Mouse (Mus musculus) liver, postnatal 0 days (tissue): ENCODE measurements around the gene Rala. TPM values are rescaled to one million over a fixed set of nuclear protein-coding genes. Genes with fewer than 3 reads are reported as not detected.

Experiments used
- ATAC-seq: fragments of 200-750 bp; cut with Nextera tagmentation; 2 replicates; pipeline ENCODE4 v1.8.0; 2017; ENCODE audit warnings: mild to moderate bottlenecking, moderate library complexity
- DNase-seq: peaks from one replicate; pipeline ENCODE4 v3.0.0-alpha.2; 2016
- H3K27ac ChIP-seq: fragments of 300-500 bp; sonication (generic); 2 replicates; pipeline ENCODE4 v1.5.1; 2014; ENCODE audit warnings: antibody characterized with exemption, moderate library complexity, mild to moderate bottlenecking, low read depth
- H3K27me3 ChIP-seq: fragments of 300-500 bp; sonication (generic); 2 replicates; pipeline ENCODE4 v1.6.1; 2014; ENCODE audit warnings: low read length, control low read depth, mixed read lengths; ENCODE audit not compliant: insufficient read depth
- H3K36me3 ChIP-seq: fragments of 300-500 bp; sonication (generic); replicated peaks from 2 replicates; pipeline ENCODE4 v1.6.1; 2014; ENCODE audit warnings: mild to moderate bottlenecking, control low read depth, low read length, moderate library complexity, mixed read lengths; ENCODE audit not compliant: insufficient read depth
- H3K4me1 ChIP-seq: fragments of 300-500 bp; sonication (generic); 2 replicates; pipeline ENCODE4 v1.6.1; 2014; ENCODE audit warnings: antibody characterized with exemption, mild to moderate bottlenecking, control low read depth; ENCODE audit not compliant: insufficient read depth
- H3K4me2 ChIP-seq: fragments of 300-500 bp; sonication (generic); 2 replicates; pipeline ENCODE4 v1.6.1; 2014; ENCODE audit warnings: low read depth, mild to moderate bottlenecking, low read length, moderate library complexity, mixed read lengths
- H3K4me3 ChIP-seq: fragments of 300-500 bp; sonication (generic); 2 replicates; pipeline ENCODE4 v1.5.1; 2014; ENCODE audit warnings: low read depth, low read length
- H3K9ac ChIP-seq: fragments of 300-500 bp; sonication (generic); replicated peaks from 2 replicates; pipeline ENCODE4 v1.6.1; 2014; ENCODE audit warnings: mild to moderate bottlenecking, moderate library complexity
- H3K9me3 ChIP-seq: fragments of 300-500 bp; sonication (generic); 2 replicates; pipeline ENCODE4 v1.6.1; 2016; ENCODE audit warnings: mild to moderate bottlenecking, control low read depth, low read length, mixed read lengths
- CTCF ChIP-seq: sonication (generic); IDR thresholded peaks from 2 replicates; pipeline ENCODE4 v1.5.1; 2016; ENCODE audit warnings: antibody characterized with exemption, low read depth
- EP300 ChIP-seq: IDR thresholded peaks from 2 replicates; pipeline ENCODE4 v1.6.1; 2016; ENCODE audit warnings: antibody characterized with exemption, low read depth, mild to moderate bottlenecking
- WGBS: fragments of 180-500 bp; shearing (Covaris S2); extraction: QIAGEN DNeasy Blood & Tissue Kit; methylation state at CpG from one replicate; pipeline ENCODE4 v1.1.7; 2014; ENCODE audit not compliant: insufficient replicate concordance; 5-methylcytosine and 5-hydroxymethylcytosine counted together
- polyA plus RNA-seq: library from polyadenylated mRNA; unstranded; fragments of >200 nt; fragmentation: Nextera tagmentation; extraction: Ambion mirVana; gene quantifications from 2 replicates; pipeline ENCODE4 v1.2.1, GENCODE M21; 2015

Gene Rala
- polyA plus RNA-seq, 1 experiment from 2014 or later, result 25.6 TPM

DNA sequence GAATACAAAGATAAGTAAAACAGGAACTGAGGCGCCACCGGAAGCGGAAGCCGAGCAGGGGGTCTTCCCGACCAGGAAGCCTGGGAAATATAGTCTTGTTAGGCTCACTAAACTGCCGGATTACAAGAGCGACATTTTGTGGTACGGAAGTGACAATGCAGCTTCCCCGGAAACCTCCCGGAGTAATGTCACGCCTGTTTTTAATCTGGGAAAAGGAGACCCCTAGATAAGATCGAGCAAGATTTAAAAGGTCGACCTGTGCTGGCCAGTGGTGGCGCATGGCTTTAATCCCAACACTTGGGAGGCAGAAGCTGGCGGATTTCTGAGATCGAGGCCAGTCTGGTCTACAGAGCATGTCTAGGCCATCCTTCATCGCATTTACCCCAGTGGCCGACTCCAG is 5.5 kb upstream of the Rala start:
- Histone ChIP-seq H3K4me3 (no peak overlapping the region), H3K4me2 (no peak overlapping the region), H3K36me3 (no peaks in the 10 kb centered on the region), H3K9ac (no peak overlapping the region), H3K9me3 (no peaks in the 10 kb centered on the region), H3K27ac (no peak overlapping the region), H3K4me1 (peaks cover 4% of the 10 kb centered on the region; the same call in 1 of the 2 replicates), H3K27me3 (no peaks in the 10 kb centered on the region)
- DNase-seq, result no peak
- WGBS, result 74% methylated on average over 18 of the region's 18 CpGs
- TF ChIP-seq EP300 (no peak), CTCF (no peak)
- ATAC-seq, result no peak

DNA sequence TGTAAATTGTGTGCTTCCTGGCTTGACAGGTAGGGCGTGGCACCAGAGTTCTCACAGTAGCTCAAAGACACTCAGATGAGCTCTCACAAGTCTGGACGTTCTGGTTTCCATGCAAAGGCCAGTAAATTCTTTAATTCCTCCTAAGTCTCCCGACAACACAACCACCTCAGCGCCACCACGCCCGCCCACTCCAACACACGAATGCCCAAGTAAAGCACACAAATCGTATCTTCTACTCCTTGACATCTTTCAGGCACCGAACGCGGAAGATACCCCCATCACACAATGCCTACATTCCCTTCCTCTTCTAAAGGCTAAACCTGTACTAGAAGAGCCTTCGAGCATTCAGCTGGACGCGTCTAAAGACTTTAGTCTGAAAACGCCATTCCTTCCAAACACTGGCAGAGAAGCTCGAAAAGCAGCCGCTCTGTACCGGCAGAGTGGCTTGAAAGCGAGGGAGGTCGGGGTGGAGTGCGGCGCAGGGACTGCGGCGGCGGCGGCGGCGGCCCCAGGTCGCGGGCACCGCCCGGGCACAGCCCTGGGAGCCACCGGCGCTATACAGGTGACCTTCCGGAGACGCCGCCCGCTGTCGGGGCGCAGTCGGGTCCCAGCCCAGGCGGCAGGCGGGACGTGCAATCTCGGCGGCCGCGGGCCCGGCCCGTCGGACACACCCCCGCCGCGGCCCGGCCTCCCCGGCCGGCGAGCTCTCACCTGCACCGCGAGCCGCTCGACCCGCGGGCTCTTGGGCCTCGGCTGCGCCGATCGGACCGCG is 547 bp downstream of the Rala start:
- no peak for TF ChIP-seq CTCF
- TF ChIP-seq EP300, result no peak
- under 1% methylated on average over 63 of the region's 70 CpGs for WGBS
- Histone ChIP-seq H3K9ac (peak overlapping the region; percentile 77), H3K27ac (peak overlapping the region; percentile 89), H3K27me3 (no peaks in the 10 kb centered on the region), H3K4me3 (peak overlapping the region; percentile 78), H3K36me3 (no peaks in the 10 kb centered on the region), H3K9me3 (no peaks in the 10 kb centered on the region), H3K4me1 (peaks cover 12% of the 10 kb centered on the region), H3K4me2 (peak overlapping the region; percentile 80)
- peak; percentile 84 for ATAC-seq
- DNase-seq, result no peak

- TF ChIP-seq CTCF, result no peak
- TF ChIP-seq EP300, result no peak
- DNase-seq, result no peak
- Histone ChIP-seq H3K9ac (no peak overlapping the region), H3K4me3 (no peak overlapping the region), H3K4me1 (peaks cover 12% of the 10 kb centered on the region), H3K36me3 (no peaks in the 10 kb centered on the region), H3K27me3 (no peaks in the 10 kb centered on the region), H3K9me3 (no peaks in the 10 kb centered on the region), H3K4me2 (no peak overlapping the region), H3K27ac (no peak overlapping the region)
- ATAC-seq, result no peak
- WGBS, result 55% methylated on average over 6 of the region's 6 CpGs
Measured at GRCm38 (mm10) chr13:17942338-17942737, 1.7 kb downstream of the Rala start.

DNA sequence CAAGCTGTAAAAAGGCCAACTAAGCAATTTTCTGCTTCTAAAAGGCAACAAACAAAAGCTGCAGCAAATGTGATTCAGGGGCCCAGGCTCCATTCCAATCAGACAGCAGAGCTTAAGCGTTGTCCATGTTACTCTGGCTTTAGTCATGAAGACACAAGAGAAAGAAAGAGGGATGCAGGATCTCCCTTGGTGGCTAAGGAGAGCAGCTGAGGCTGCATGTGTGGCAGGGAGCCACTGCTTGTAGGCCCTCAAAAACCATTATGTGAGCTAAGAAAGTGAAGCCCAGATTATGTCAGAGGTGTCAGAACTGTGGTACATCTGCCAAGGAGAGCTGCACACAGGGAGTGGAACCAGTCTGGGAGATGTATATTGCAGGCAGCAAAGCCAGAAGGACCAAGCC is 36.7 kb downstream of the Rala start:
- Histone ChIP-seq H3K4me1 (no peaks in the 10 kb centered on the region), H3K36me3 (no peaks in the 10 kb centered on the region), H3K4me2 (no peak overlapping the region), H3K9ac (no peak overlapping the region), H3K27me3 (no peaks in the 10 kb centered on the region), H3K4me3 (no peak overlapping the region), H3K9me3 (no peaks in the 10 kb centered on the region), H3K27ac (no peak overlapping the region)
- TF ChIP-seq CTCF, result no peak
- TF ChIP-seq EP300, result no peak
- 83% methylated on average over 1 of the region's 1 CpGs for WGBS
- ATAC-seq, result no peak
- DNase-seq, result no peak

DNA sequence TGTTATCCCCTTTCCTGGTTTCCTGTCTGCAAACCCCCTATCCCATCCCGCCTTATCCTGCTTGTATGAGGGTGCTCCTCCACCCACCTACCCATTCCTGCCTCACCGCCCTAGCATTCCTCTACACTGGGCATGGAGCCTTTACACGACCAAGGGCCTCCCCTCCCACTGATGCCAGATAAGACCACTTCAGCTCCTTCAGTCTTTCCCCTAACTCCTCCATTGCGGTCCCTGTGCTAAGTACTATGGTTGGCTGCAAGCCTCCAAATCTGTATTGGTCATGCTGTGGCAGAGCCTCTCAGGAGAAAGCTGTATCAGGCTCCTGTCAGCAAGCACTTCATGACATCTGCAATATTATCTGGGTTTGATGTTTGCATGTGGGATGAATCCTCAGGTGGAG is 42.6 kb downstream of the Rala start:
- Histone ChIP-seq H3K9me3 (no peaks in the 10 kb centered on the region), H3K9ac (no peak overlapping the region), H3K4me3 (no peak overlapping the region), H3K27me3 (no peaks in the 10 kb centered on the region), H3K36me3 (no peaks in the 10 kb centered on the region), H3K27ac (no peak overlapping the region), H3K4me1 (no peaks in the 10 kb centered on the region), H3K4me2 (no peak overlapping the region)
- DNase-seq (no peak), ATAC-seq (no peak)
- TF ChIP-seq EP300 (no peak), CTCF (no peak)
- 83% methylated on average over 4 of the region's 4 CpGs for WGBS

DNA sequence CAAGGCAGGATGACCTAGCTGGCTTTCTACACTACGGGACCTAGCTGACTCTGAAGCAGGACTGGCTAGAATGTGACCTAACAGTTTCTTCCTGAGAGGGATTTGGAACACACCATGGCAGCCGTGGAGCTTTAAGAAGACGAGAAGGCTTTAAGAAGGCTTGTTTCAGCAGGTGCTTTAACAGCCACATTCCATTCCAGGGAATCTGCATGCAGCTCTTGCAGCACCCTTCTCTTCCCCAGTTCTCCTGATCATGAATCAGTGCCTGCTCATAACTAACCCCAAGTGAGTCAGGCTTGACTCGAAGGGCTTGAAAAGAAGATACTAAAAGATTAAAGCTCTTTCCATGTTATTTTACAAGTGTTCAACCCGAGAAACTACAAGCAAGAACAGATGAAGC is 43.4 kb downstream of the Rala start:
- 72% methylated on average over 5 of the region's 5 CpGs for WGBS
- DNase-seq (no peak), ATAC-seq (no peak)
- Histone ChIP-seq H3K36me3 (no peaks in the 10 kb centered on the region), H3K4me3 (no peak overlapping the region), H3K27me3 (no peaks in the 10 kb centered on the region), H3K4me2 (no peak overlapping the region), H3K4me1 (no peaks in the 10 kb centered on the region), H3K27ac (no peak overlapping the region), H3K9me3 (no peaks in the 10 kb centered on the region), H3K9ac (no peak overlapping the region)
- no peak for TF ChIP-seq EP300
- no peak for TF ChIP-seq CTCF
